Mouse (Mus musculus) limb, embryonic 15.5 days (tissue): ENCODE results near the gene Large2. TPM values are rescaled to one million over a fixed set of nuclear protein-coding genes. Genes with fewer than 3 reads are reported as not detected.
A peak's percentile ranks its signal among the peaks of the same experiment; 100 is the strongest.

ENCODE experiments used
- ATAC-seq: fragments of 200-750 bp; cut with Nextera tagmentation; 2 replicates; pipeline ENCODE4 v1.8.0; 2017; ENCODE audit warnings: low read depth, moderate TSS enrichment; ENCODE audit not compliant: insufficient number of reproducible peaks, low FRiP score, low TSS enrichment
- H3K27ac ChIP-seq: fragments of 300-500 bp; sonication (generic); 2 replicates; pipeline ENCODE4 v1.5.1; 2015; ENCODE audit warnings: moderate library complexity, mild to moderate bottlenecking, inconsistent platforms
- H3K27me3 ChIP-seq: fragments of 300-500 bp; sonication (generic); 2 replicates; pipeline ENCODE4 v1.6.1; 2015; ENCODE audit warnings: inconsistent platforms
- H3K36me3 ChIP-seq: fragments of 300-500 bp; sonication (generic); 2 replicates; pipeline ENCODE4 v1.6.1; 2015; ENCODE audit warnings: inconsistent platforms
- H3K4me1 ChIP-seq: fragments of 300-500 bp; sonication (generic); 2 replicates; pipeline ENCODE4 v1.6.1; 2015; ENCODE audit warnings: inconsistent platforms
- H3K4me2 ChIP-seq: fragments of 300-500 bp; sonication (generic); 2 replicates; pipeline ENCODE4 v1.6.1; 2015; ENCODE audit warnings: mild to moderate bottlenecking, inconsistent platforms
- H3K4me3 ChIP-seq: fragments of 300-500 bp; sonication (generic); 2 replicates; pipeline ENCODE4 v1.5.1; 2015; ENCODE audit warnings: mild to moderate bottlenecking, inconsistent platforms
- H3K9ac ChIP-seq: fragments of 300-500 bp; sonication (generic); 2 replicates; pipeline ENCODE4 v1.6.1; 2015; ENCODE audit warnings: inconsistent platforms
- H3K9me3 ChIP-seq: fragments of 300-500 bp; sonication (generic); 2 replicates; pipeline ENCODE4 v1.6.1; 2016; ENCODE audit warnings: inconsistent platforms
- WGBS: fragments of 180-500 bp; shearing (Covaris S2); methylation state at CpG from one replicate; pipeline ENCODE4 v1.1.7; 2015; 5-methylcytosine and 5-hydroxymethylcytosine counted together
- polyA plus RNA-seq: library from polyadenylated mRNA; unstranded; fragments of >200 nt; fragmentation: Nextera tagmentation; extraction: Ambion mirVana; gene quantifications from 2 replicates; pipeline ENCODE4 v1.2.1, GENCODE M21; 2015

Gene Large2
- polyA plus RNA-seq, 1 experiment from 2014 or later: 18.4 TPM

DNA sequence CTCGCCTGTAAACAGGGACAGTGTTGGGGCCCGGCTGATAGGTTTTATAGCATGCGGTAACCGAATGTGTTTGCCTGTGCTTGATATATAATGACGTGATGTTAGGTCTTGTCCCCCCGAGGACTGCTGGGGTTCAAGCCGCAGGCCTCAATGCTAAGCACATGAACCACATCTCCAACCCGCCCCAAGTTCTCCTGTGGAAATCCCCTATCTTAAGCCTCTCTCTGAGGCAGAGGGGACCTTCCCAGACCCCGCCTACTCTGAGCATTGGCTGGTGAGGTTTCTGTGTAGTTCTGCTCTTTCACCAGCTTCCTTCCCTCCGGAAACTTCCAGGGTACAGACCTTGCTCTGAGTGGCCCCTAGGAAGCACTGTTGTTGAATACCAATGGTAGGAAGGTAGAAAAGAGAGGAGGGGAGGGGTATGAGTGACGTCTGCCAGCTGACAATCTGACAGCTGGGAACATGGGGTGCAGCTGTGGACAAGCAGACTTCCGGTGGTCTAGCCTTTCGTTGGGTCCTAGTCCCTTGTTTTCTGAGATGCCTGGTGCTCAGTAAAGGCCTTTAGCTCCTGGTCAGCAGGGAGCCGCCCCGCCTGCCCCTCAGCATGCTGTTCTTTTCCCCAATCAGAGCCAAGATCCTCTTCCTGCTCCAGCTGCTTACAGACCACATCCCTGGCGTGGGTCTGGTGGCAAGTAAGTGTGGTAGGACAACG is 5.3 kb upstream of the Large2 start:
- 73% methylated on average over 17 of the region's 17 CpGs for WGBS
- H3K36me3 ChIP-seq: peaks cover 72% of the 10 kb centered on the region
- H3K4me3 ChIP-seq: no peak overlapping the region
- no peak for ATAC-seq
- no peak overlapping the region for H3K27ac ChIP-seq
- peaks cover 11% of the 10 kb centered on the region for H3K4me1 ChIP-seq
- H3K9ac ChIP-seq: no peak overlapping the region
- no peaks in the 10 kb centered on the region for H3K27me3 ChIP-seq
- H3K4me2 ChIP-seq: no peak overlapping the region
- no peaks in the 10 kb centered on the region for H3K9me3 ChIP-seq

DNA sequence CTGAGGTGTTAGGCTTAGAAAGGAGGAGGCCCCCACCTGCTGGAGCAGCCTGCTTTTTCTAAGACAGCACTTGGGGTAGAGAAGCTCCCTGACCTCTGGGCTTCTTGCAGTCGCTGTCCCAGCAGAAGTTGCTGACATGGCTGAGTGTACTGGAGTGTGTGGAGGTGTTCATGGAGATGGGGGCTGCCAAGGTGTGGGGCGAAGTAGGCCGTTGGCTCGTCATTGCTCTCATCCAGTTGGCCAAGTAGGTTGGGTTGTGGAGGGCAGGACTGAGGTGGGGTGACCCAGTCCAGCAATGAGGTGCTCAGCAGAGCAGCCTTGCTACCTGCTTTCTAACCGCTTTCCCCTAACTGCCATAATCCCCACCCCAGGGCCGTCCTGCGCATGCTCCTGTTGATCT is 2.7 kb upstream of the Large2 start:
- H3K27ac ChIP-seq: no peak overlapping the region
- H3K27me3 ChIP-seq: no peaks in the 10 kb centered on the region
- 89% methylated on average over 7 of the region's 7 CpGs for WGBS
- no peak overlapping the region for H3K4me2 ChIP-seq
- H3K9ac ChIP-seq: no peak overlapping the region
- H3K9me3 ChIP-seq: no peaks in the 10 kb centered on the region
- peaks cover 46% of the 10 kb centered on the region for H3K36me3 ChIP-seq
- no peak for ATAC-seq
- peaks cover 36% of the 10 kb centered on the region for H3K4me1 ChIP-seq
- H3K4me3 ChIP-seq: no peak overlapping the region

GRCm38 (mm10) chr2:92376300-92376699 is 1.6 kb upstream of the Large2 start:
- H3K36me3 ChIP-seq: peaks cover 36% of the 10 kb centered on the region
- no peaks in the 10 kb centered on the region for H3K9me3 ChIP-seq
- no peak overlapping the region for H3K27ac ChIP-seq
- peak overlapping the region; percentile 78 for H3K4me3 ChIP-seq
- no peaks in the 10 kb centered on the region for H3K27me3 ChIP-seq
- peaks cover 46% of the 10 kb centered on the region for H3K4me1 ChIP-seq
- H3K9ac ChIP-seq: peak overlapping the region; percentile 64; the same call in 1 of the 2 replicates
- 81% methylated on average over 6 of the region's 6 CpGs for WGBS
- H3K4me2 ChIP-seq: peak overlapping the region; percentile 91
- no peak for ATAC-seq

GRCm38 (mm10) chr2:92375788-92376187 is 1.1 kb upstream of the Large2 start:
- peak overlapping the region; percentile 92 for H3K27ac ChIP-seq
- WGBS: 9% methylated on average over 10 of the region's 10 CpGs
- H3K4me1 ChIP-seq: peaks cover 51% of the 10 kb centered on the region
- H3K4me3 ChIP-seq: peak overlapping the region; percentile 78
- H3K9me3 ChIP-seq: no peaks in the 10 kb centered on the region
- no peak for ATAC-seq
- no peaks in the 10 kb centered on the region for H3K27me3 ChIP-seq
- peak overlapping the region; percentile 91 for H3K4me2 ChIP-seq
- H3K9ac ChIP-seq: peak overlapping the region; percentile 64
- H3K36me3 ChIP-seq: peaks cover 30% of the 10 kb centered on the region

DNA sequence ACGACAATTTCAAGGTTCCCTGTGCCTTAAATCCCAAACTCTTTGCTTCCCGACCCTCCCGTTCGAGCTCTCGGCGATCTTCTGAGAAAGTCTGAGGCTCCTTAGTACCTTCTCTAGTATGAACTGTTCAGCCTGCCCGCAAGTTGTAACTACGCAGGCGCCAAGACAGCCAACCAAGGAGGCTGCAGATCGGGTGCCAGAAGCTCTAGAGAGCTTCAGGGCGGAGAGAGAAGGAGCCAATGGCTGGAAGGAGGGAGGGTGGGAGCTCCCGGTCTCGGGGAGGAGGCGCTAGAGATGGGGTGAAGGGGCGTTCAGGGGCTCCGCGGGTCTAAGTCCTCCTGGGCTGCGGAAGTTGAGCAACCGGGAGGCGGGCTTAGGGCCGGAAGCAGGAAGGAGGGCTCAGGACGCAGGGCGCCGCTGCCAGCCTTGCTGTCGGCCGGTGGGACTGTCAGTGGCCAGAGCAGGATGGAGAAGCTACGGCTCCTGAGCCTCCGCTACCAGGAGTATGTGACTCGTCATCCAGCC is 492 bp upstream of the Large2 start:
- Histone ChIP-seq H3K4me1 (peaks cover 57% of the 10 kb centered on the region), H3K36me3 (peaks cover 24% of the 10 kb centered on the region), H3K9ac (peak overlapping the region; percentile 64), H3K9me3 (no peaks in the 10 kb centered on the region), H3K4me2 (peak overlapping the region; percentile 91), H3K27ac (peak overlapping the region; percentile 92), H3K27me3 (no peaks in the 10 kb centered on the region), H3K4me3 (peak overlapping the region; percentile 78)
- ATAC-seq: peak; percentile 89
- WGBS: 0% methylated on average over 29 of the region's 29 CpGs

DNA sequence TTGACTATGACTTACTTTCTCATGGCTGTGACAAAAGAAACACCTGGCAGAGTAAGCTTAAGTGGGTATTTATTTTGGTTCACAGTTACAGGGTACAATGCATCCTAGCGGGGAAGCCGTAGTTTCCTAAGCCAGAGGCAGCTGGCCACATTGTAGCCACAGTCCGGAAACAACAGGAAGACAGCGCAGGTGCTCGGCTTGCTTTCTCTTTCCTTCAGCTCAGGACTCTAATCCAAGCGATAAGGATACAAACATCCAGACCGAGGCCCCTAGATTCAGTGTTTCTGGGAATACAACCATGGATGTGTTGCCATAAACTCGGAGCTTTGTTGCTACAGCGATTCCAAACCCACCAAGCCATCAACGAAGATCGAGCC is 1.2 kb downstream of the Large2 start:
- WGBS: 79% methylated on average over 11 of the region's 11 CpGs
- peaks cover 7% of the 10 kb centered on the region for H3K36me3 ChIP-seq
- H3K9me3 ChIP-seq: no peaks in the 10 kb centered on the region
- no peak for ATAC-seq
- H3K4me2 ChIP-seq: no peak overlapping the region
- H3K4me3 ChIP-seq: no peak overlapping the region
- H3K27me3 ChIP-seq: no peaks in the 10 kb centered on the region
- H3K9ac ChIP-seq: no peak overlapping the region
- peak overlapping the region; percentile 92 for H3K27ac ChIP-seq
- peaks cover 62% of the 10 kb centered on the region for H3K4me1 ChIP-seq

DNA sequence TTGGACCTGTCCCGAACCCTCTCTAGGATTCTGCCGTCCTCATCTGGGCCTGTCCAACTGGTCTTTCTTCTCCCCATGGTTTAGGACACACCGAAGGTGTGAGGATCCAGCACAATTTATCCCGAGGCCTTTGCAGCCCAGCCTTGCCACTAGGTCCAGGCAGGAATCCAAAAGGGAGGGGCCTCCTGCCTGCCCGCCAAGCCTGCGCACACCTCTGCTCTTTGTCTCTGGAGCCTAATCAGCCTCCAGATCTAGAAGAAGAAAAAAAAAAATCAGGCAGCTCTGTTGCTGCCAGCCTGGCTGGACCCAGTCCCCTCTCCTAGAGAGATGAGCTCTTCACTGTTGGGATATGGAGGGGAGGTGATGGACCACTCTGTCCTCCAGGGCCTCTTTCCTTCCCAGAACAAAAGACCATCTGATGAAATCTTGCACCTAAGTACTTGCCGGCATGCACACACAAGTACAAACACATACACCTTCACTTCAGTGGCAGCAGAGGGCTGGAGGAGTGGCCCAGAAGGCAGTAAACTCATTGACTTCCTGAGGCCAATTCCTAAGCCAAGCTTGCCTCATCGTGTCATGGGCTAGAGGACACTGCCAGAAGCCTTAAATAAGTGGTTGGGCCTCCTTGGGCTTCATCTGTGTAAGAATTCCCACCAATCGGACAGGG is 1.8 kb downstream of the Large2 start:
- Histone ChIP-seq H3K9ac (no peak overlapping the region), H3K27ac (peak overlapping the region; percentile 92), H3K4me2 (no peak overlapping the region), H3K4me1 (peaks cover 62% of the 10 kb centered on the region), H3K27me3 (no peaks in the 10 kb centered on the region), H3K9me3 (no peaks in the 10 kb centered on the region), H3K36me3 (peaks cover 2% of the 10 kb centered on the region), H3K4me3 (no peak overlapping the region)
- ATAC-seq: no peak
- whole genome bisulfite sequencing: 42% methylated on average over 9 of the region's 9 CpGs

- H3K9ac ChIP-seq: no peak overlapping the region
- no peak for ATAC-seq
- WGBS: 29% methylated on average over 10 of the region's 10 CpGs
Measured at GRCm38 (mm10) chr2:92371971-92372690, 2.5 kb downstream of the Large2 start.

DNA sequence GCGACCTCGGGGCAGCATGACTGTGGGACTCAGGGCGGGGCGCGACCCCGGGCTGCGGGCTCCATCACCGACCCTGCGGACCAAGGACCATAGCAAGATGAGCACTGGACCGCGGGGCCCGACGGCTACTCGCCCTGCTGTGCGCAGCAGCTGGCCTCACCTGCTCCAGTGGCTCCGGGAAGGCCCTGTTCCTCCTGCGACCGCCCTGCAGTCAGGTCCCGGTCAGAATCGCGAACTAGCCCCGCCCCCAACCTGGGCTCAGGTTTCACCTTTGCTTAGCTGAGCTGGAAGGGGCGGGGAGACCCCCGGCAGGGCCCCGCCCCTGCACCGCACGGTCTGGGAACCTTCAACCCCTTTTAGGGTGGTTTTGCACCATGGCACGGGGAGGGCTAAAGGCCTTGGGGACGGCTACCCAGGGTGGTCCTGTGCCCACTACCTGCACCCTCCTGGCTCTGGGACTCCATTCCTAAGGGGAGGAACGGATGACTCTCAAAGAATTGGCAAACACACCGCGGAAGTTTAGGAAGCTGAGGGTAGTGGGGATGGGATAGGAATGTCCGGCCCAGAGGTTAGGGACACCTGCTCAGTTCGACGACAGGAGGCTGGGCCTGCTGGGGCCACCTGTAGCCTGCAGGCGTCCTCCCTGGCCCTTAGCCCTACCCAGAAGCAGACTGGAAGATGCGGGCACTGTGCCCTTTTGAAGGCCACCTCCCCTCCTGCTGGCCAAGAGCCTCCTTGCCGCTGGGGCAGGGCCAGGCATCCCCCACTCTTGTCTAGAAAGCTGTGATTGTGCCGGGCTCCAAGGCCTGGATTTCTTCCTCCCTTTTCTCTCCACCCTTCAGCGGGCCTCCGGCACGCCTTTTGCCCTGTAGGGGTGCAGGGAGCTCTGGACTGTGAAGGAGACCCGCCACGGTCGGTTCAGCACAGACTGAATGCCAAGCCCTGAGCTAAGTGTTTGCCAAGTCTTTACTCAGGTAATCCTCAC is 3.6 kb downstream of the Large2 start:
- H3K36me3 ChIP-seq: 0 out of 2 replicates have a peak, but pooled peaks cover 6% of the 10 kb centered on the region
- ATAC-seq: peak; percentile 7; the same call in 1 of the 2 replicates
- peak overlapping the region; percentile 81 for H3K4me2 ChIP-seq
- H3K27me3 ChIP-seq: no peaks in the 10 kb centered on the region
- no peaks in the 10 kb centered on the region for H3K9me3 ChIP-seq
- peak overlapping the region; percentile 48 for H3K4me3 ChIP-seq
- H3K4me1 ChIP-seq: peaks cover 61% of the 10 kb centered on the region
- peak overlapping the region; percentile 5 for H3K27ac ChIP-seq
- peak overlapping the region; percentile 47 for H3K9ac ChIP-seq
- 3% methylated on average over 45 of the region's 45 CpGs for WGBS

More at GRCm38 (mm10) chr2:92371971-92372690, 2.5 kb downstream of the Large2 start:
- peaks cover 66% of the 10 kb centered on the region for H3K4me1 ChIP-seq
- no peaks in the 10 kb centered on the region for H3K9me3 ChIP-seq
- no peak overlapping the region for H3K4me3 ChIP-seq
- no peaks in the 10 kb centered on the region for H3K36me3 ChIP-seq
- H3K27me3 ChIP-seq: no peaks in the 10 kb centered on the region
- H3K4me2 ChIP-seq: no peak overlapping the region
- H3K27ac ChIP-seq: peak overlapping the region; percentile 92

- H3K27ac ChIP-seq: no peak overlapping the region
- ATAC-seq: no peak
- WGBS: 8% methylated on average over 19 of the region's 19 CpGs
Measured at GRCm38 (mm10) chr2:92370375-92370774, 4.3 kb downstream of the Large2 start.

More at GRCm38 (mm10) chr2:92370375-92370774, 4.3 kb downstream of the Large2 start:
- Histone ChIP-seq H3K4me2 (peak overlapping the region; percentile 81), H3K36me3 (0 out of 2 replicates have a peak, but pooled peaks cover 10% of the 10 kb centered on the region), H3K9me3 (no peaks in the 10 kb centered on the region), H3K4me3 (peak overlapping the region; percentile 48), H3K27me3 (no peaks in the 10 kb centered on the region), H3K4me1 (peaks cover 55% of the 10 kb centered on the region), H3K9ac (peak overlapping the region; percentile 47)
